Mouse (Mus musculus): ENCODE measurements around the gene Cdc16. TPM values are rescaled to one million over a fixed set of nuclear protein-coding genes. Genes with fewer than 3 reads are reported as not detected.
"Not testable (repeated sequence)": the region's sequence is repeated elsewhere in the genome, so short reads cannot be mapped to it uniquely, and the experiment has no call there.

Gene Cdc16
- 115 and 116 TPM in 2 replicates for polyA plus RNA-seq (2015; fragmentation: Nextera tagmentation; extraction: Ambion mirVana)

DNA sequence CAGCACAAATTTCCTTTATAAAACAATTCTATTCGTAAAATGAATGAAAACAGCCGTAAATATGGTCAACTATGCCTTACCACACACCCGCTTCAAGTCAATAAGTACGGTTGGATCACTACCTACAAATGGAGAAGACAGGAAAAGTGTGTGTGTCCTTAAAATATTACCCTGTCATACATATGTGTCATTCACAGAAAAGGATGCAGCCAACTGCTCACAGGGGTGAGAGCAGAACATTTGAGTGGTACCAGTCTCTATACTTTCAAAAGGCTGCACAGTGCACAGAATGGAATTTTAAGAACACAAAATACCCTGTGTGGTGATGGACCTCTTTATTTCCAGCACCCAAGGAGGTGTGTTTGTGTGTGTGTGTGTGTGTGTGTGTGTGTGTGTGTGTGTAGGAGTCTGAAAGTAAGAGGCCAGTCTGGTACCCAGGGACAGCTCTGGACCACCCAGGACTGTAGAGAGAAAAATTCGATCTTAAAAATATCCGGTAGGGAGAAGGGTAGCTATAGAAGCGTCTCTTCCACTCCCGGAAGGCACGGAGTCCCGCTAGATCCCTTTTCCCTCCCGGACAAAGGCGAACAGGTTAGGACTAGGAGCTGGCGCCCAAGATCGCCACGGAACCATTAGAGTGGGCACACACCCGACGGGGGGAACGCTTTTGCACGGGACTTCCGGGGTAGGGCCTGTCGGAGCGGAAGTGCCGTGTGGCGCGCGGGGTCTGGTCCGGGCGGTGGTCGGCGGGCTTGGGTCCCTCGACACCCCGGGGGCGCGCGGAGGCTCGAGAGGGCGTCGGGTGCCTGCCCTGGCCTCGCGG is at the start of gene Cdc16:
Gene Cdc16 (plus strand): TSS at position 695 of the 823 bp plus-strand sequence.
- H3K4me2 ChIP-seq: peak within 1 kb of the TSS; percentile 96
- H3K36me3 ChIP-seq: peaks cover 18% of the 10 kb centered on the region
- no peaks in the 10 kb centered on the region for H3K9me3 ChIP-seq
- H3K9ac ChIP-seq: peak within 1 kb of the TSS; percentile 99
- H3K27me3 ChIP-seq (replicated peaks): no peaks in the 10 kb centered on the region
- ATAC-seq (ENCODE audit: extremely low read depth, insufficient number of reproducible peaks, low FRiP score, low TSS enrichment): peak; percentile 87
- WGBS: 8% methylated on average over 36 of the region's 40 CpGs
- H3K4me3 ChIP-seq: peak within 1 kb of the TSS; percentile 100
- peaks cover 19% of the 10 kb centered on the region for H3K4me1 ChIP-seq
- peak within 1 kb of the TSS; percentile 92 for H3K27ac ChIP-seq (replicated peaks)

DNA sequence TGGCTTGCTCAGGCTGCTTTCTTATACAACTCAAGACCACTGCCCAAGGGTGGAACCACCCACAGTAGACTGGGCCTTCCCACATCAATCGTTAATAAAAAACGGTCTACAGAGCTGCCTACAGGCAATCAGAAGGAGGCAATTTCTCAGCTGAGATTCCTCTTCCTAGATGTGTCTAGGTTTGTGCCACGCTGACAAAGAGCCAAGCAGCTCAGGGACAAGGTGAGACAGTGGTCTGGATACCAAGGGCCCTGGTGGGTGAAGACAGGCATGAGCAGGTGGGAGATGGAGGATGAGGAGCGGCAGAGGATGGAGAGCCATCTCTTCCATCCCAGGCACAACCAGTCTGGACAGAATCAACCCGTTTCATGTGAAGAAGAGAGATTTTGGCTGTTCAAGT is 49.0 kb upstream of the Cdc16 start:
- no peaks in the 10 kb centered on the region for H3K36me3 ChIP-seq
- no peak for ATAC-seq (ENCODE audit: extremely low read depth, insufficient number of reproducible peaks, low FRiP score, low TSS enrichment)
- no peak overlapping the region for H3K9ac ChIP-seq
- peaks cover 13% of the 10 kb centered on the region for H3K4me1 ChIP-seq
- H3K9me3 ChIP-seq: no peaks in the 10 kb centered on the region
- peaks cover 9% of the 10 kb centered on the region; the same call in 1 of the 2 replicates for H3K27me3 ChIP-seq (replicated peaks)
- H3K4me2 ChIP-seq: no peak overlapping the region
- WGBS: 77% methylated on average over 5 of the region's 5 CpGs
- H3K4me3 ChIP-seq: no peak overlapping the region
- H3K27ac ChIP-seq (replicated peaks): no peak overlapping the region

DNA sequence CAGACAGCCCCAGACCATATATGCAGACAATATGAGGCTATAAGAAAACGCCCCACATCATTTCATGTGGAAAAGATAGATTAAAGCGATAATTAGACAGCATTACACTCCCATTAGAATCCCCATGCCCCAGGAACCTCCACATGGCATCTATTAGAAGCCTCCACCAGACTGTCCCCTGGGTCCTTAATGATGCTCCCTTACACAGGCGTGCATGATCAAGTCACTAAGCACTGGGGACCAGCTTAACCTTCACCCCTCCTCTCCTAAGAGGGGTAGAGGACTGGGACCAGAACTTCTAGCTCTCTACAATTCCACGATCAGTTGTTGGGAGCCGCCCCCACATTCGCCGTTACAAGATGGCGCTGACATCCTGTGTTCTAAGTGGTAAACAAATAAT is 38.5 kb upstream of the Cdc16 start:
- 79% methylated on average over 8 of the region's 8 CpGs for WGBS
- Histone ChIP-seq H3K36me3 (no peaks in the 10 kb centered on the region), H3K27me3 (replicated peaks) (no peaks in the 10 kb centered on the region), H3K4me3 (no peak overlapping the region), H3K9ac (no peak overlapping the region), H3K4me2 (no peak overlapping the region), H3K9me3 (no peaks in the 10 kb centered on the region), H3K27ac (replicated peaks) (no peak overlapping the region), H3K4me1 (no peaks in the 10 kb centered on the region)
- no peak for ATAC-seq (ENCODE audit: extremely low read depth, insufficient number of reproducible peaks, low FRiP score, low TSS enrichment)

DNA sequence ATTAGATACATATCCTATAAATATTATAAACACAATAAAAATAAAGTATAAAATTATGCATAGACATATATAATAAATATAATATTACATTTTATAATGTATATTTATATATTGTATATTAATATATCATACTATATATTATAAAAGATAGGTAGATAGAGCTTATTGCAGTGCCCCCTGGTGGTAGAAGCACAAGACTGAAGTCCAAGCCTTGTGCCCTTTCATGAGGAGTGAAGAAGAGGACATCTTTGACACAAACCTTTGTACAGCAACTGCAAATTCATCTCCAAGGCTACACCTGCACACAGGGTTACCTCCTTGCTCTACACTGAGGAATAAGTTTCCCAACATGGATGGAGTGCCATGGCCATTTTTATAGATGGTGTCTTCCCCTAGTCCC is 31.8 kb upstream of the Cdc16 start:
- no peak for ATAC-seq (ENCODE audit: extremely low read depth, insufficient number of reproducible peaks, low FRiP score, low TSS enrichment)
- Histone ChIP-seq H3K27ac (replicated peaks) (no peak overlapping the region), H3K4me2 (no peak overlapping the region), H3K27me3 (replicated peaks) (no peaks in the 10 kb centered on the region), H3K4me3 (no peak overlapping the region), H3K9ac (no peak overlapping the region), H3K4me1 (no peaks in the 10 kb centered on the region), H3K9me3 (no peaks in the 10 kb centered on the region), H3K36me3 (no peaks in the 10 kb centered on the region)

DNA sequence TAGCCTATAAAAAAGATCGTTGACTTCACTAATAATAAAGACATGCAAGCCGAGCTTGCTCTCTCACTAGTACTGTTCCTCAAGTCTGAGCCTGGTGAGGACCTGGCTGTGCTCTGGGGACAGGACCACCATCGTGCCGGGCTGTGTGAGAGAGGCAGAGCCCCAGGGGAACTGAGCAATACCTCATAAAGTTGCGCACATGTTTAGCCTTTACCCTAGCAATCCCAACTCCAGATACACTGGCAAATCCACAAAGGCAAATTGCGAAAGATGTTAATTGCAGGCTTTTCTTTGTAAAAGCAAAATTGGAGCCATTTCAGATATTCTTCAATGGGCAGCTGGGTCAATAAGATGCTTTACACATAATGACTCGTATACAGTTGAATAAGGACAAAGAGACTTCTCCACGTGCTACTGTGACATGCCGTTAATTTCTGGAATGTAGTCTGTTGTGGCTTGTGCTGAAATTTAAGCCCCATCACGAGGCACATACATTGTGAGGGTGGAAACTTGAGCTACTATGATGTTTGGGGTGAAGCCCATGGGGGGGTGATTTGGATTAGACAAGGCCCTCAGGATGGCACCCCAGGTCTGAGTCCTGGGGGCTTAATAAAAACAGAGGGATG is 29.9 kb upstream of the Cdc16 start:
- Histone ChIP-seq H3K4me1 (no peaks in the 10 kb centered on the region), H3K9me3 (no peaks in the 10 kb centered on the region), H3K36me3 (no peaks in the 10 kb centered on the region), H3K4me3 (no peak overlapping the region), H3K4me2 (no peak overlapping the region), H3K9ac (no peak overlapping the region), H3K27ac (replicated peaks) (no peak overlapping the region), H3K27me3 (replicated peaks) (no peaks in the 10 kb centered on the region)
- WGBS: 69% methylated on average over 10 of the region's 10 CpGs
- no peak for ATAC-seq (ENCODE audit: extremely low read depth, insufficient number of reproducible peaks, low FRiP score, low TSS enrichment)

DNA sequence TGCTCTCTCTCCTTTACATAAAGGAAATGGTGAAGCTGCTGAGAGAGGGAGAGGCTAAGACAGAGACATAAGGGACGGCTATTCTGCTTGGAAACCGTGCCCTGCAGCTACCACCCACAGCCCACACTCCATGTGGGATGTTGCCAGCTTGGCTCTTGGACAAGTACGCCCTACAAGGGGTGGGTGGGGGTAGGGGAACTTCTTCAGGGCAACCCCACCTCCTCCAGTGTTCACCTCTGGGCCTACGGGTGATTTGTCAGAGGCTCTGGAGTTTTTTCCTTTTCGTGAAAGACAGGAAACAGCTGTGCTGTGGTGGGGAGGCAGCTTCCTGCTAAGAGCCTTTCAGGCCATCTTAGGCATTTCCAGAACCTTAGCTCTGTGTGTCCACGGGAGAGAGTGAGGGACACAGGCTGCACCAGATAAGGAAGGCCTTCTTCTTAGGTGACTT is 17.1 kb upstream of the Cdc16 start:
- 0 out of 2 replicates have a peak overlapping the region, but pooled peaks have one; percentile 25 for H3K9ac ChIP-seq
- H3K9me3 ChIP-seq: no peaks in the 10 kb centered on the region
- no peak for ATAC-seq (ENCODE audit: extremely low read depth, insufficient number of reproducible peaks, low FRiP score, low TSS enrichment)
- H3K4me1 ChIP-seq: peaks cover 9% of the 10 kb centered on the region; the same call in 1 of the 2 replicates
- no peak overlapping the region for H3K4me3 ChIP-seq
- no peaks in the 10 kb centered on the region for H3K36me3 ChIP-seq
- H3K27ac ChIP-seq (replicated peaks): peak overlapping the region; percentile 76
- 0 out of 2 replicates have a peak, but pooled peaks cover 4% of the 10 kb centered on the region for H3K27me3 ChIP-seq (replicated peaks)
- 32% methylated on average over 6 of the region's 6 CpGs for WGBS
- peak overlapping the region; percentile 11; the same call in 1 of the 2 replicates for H3K4me2 ChIP-seq

DNA sequence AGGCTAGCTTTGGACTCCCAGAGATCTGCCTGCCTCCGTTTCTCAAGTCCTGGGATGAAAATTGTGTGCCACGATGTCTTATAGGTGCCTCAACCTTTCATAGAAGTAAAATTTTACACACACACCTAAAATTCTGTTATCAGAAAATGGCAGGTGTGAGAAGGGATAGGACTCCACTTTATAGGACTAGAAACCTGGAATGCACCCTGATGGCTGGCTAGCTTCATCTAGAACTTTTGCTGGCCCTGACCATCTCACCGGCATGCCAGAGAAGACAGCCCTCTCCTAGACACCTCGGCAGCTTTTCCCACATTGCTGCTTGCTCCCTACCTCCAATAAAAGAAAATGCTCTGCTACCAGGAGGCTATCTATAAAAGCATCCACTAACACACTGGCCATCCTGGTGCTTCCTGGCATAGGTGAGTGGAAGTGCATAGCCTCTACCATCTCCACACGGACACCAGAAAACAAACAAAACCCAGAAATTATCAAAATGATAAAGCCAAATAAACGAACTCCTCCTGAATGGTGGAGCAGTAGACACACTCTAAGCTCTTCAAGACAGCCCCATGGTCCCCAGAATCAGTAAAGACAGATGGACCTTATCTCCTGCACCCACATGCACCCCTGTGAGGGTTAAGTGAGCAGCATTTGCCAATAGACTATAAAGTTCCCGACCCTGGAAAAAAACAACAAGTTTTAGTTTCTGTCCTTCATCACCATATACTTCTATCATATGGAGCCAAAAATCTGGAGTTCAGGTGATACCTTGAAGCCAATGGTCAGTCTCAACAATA is 16.5 kb upstream of the Cdc16 start:
- Histone ChIP-seq H3K27me3 (replicated peaks) (0 out of 2 replicates have a peak, but pooled peaks cover 3% of the 10 kb centered on the region), H3K9me3 (no peaks in the 10 kb centered on the region), H3K4me1 (peaks cover 9% of the 10 kb centered on the region; the same call in 1 of the 2 replicates), H3K36me3 (no peaks in the 10 kb centered on the region), H3K4me3 (no peak overlapping the region), H3K9ac (no peak overlapping the region), H3K4me2 (0 out of 2 replicates have a peak overlapping the region, but pooled peaks have one; percentile 11), H3K27ac (replicated peaks) (peak overlapping the region; percentile 76)
- no peak for ATAC-seq (ENCODE audit: extremely low read depth, insufficient number of reproducible peaks, low FRiP score, low TSS enrichment)
- WGBS: 60% methylated on average over 7 of the region's 7 CpGs

DNA sequence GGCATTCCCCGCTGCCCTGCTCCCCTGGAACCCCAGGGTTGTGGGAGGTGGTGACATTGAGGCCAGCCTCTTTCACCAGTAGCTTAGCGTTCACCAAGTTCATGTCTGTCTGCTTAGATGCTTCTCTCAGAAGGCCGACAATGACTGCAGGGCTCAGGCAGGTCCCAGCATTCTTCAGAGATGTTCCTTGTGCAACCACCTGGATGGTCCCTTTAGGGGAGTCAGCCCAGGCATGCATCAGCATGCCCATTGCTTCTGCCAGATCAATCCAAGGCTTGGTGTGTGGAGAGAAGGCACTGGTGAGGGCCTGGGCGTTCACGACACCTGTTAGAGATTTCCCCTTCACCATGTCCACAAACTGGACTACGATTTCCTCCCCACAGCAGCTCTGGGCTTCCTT is 11.3 kb upstream of the Cdc16 start:
- WGBS: 83% methylated on average over 6 of the region's 6 CpGs
- not testable (repeated sequence) for H3K9me3 ChIP-seq; H3K27me3 ChIP-seq (replicated peaks); H3K27ac ChIP-seq (replicated peaks); H3K9ac ChIP-seq; H3K4me3 ChIP-seq; H3K36me3 ChIP-seq; H3K4me1 ChIP-seq; ATAC-seq (ENCODE audit: extremely low read depth, insufficient number of reproducible peaks, low FRiP score, low TSS enrichment); H3K4me2 ChIP-seq

DNA sequence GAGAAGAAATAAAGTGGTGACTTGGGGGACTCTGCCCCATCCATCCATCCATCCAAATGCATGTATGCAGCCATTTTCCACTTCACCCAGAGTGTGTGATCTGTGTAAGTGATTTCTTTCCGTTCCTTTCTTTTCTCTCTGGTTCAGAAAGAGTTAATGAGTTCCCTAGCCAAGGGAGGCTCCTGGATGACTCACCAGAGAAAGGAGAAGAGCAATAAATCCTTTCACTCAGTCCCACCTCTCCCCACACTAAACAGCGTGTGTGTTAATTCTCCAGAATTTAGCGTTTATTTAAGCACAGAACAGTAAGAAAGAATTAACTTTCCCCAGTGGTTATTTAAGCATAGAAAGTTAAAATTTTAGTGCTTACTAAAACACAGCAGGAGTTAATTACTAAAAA is 9.8 kb upstream of the Cdc16 start:
- no peak overlapping the region for H3K4me2 ChIP-seq
- no peak overlapping the region for H3K4me3 ChIP-seq
- H3K36me3 ChIP-seq: no peaks in the 10 kb centered on the region
- 27% methylated on average over 3 of the region's 3 CpGs for WGBS
- H3K27ac ChIP-seq (replicated peaks): no peak overlapping the region
- H3K4me1 ChIP-seq: no peaks in the 10 kb centered on the region
- no peak overlapping the region for H3K9ac ChIP-seq
- H3K27me3 ChIP-seq (replicated peaks): no peaks in the 10 kb centered on the region
- H3K9me3 ChIP-seq: no peaks in the 10 kb centered on the region
- ATAC-seq (ENCODE audit: extremely low read depth, insufficient number of reproducible peaks, low FRiP score, low TSS enrichment): no peak

DNA sequence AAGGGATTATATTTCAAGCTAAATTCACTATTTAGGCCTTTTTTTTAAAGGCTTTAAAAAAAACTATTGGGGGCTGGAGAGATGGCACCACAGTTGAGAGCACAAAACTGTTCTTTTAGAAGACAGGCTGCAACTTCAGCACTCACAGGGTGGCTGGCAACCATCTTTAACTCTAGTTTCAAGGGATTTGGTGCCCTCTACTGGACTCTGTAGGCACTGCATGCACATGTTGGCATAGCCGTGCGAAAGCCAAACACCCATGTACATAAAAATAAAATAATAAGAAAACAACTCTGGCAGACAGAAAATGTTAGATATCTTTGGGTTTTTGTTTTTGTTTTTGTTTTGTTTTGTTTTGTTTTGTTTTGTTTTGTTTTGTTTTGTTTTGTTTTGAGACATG is 3.8 kb upstream of the Cdc16 start:
- Histone ChIP-seq H3K4me1 (peaks cover 11% of the 10 kb centered on the region), H3K9ac (no peak overlapping the region), H3K27me3 (replicated peaks) (no peaks in the 10 kb centered on the region), H3K27ac (replicated peaks) (no peak overlapping the region), H3K9me3 (no peaks in the 10 kb centered on the region), H3K4me3 (no peak overlapping the region), H3K4me2 (no peak overlapping the region), H3K36me3 (no peaks in the 10 kb centered on the region)
- 29% methylated on average over 2 of the region's 2 CpGs for WGBS
- ATAC-seq (ENCODE audit: extremely low read depth, insufficient number of reproducible peaks, low FRiP score, low TSS enrichment): no peak

DNA sequence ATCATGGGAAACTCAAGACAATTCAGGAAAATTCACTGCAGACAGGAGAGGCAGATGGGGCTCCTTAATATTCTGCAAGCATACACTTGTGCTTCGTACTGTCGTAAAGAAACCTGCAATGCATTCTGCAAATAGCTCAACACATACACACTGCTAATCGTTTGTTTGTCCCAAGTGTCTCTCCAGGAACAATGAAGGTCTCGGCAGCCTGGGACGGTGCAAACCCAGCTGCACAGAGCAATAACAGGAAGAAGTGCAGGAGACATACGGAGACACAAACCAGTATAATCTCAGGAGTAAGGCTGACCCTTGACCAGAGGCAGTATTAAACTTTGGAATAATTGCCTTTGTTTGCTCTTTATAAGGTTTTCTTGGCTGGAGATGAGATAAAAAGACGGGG is 996 bp upstream of the Cdc16 start:
- H3K27me3 ChIP-seq (replicated peaks): no peaks in the 10 kb centered on the region
- no peak overlapping the region for H3K27ac ChIP-seq (replicated peaks)
- H3K4me1 ChIP-seq: peaks cover 19% of the 10 kb centered on the region
- peaks cover 12% of the 10 kb centered on the region for H3K36me3 ChIP-seq
- no peak overlapping the region for H3K9ac ChIP-seq
- WGBS: 60% methylated on average over 7 of the region's 7 CpGs
- no peak overlapping the region; the same call in 1 of the 2 replicates for H3K4me3 ChIP-seq
- no peaks in the 10 kb centered on the region for H3K9me3 ChIP-seq
- ATAC-seq (ENCODE audit: extremely low read depth, insufficient number of reproducible peaks, low FRiP score, low TSS enrichment): no peak
- H3K4me2 ChIP-seq: peak overlapping the region; percentile 96; the same call in 1 of the 2 replicates
